Mouse (Mus musculus): ENCODE measurements around the gene Pakap. TPM values are rescaled to one million over a fixed set of nuclear protein-coding genes. Genes with fewer than 3 reads are reported as not detected.

Gene Pakap
- polyA plus RNA-seq, 1 experiment from 2014 or later = 18.7 TPM

GRCm38 (mm10) chr4:57895902-57896301, 327.9 kb downstream of the Pakap start:
- WGBS = 50% methylated on average over 6 of the region's 6 CpGs
- no peak overlapping the region for H3K27ac ChIP-seq (ENCODE audit: low read depth, low read length)

GRCm38 (mm10) chr4:57896631-57897030, 328.7 kb downstream of the Pakap start:
- H3K36me3 ChIP-seq (ENCODE audit: control insufficient read depth, insufficient read depth, low read length) = no peaks in the 10 kb centered on the region
- H3K4me2 ChIP-seq (replicated peaks; ENCODE audit: low read depth, low read length) = no peak overlapping the region
- no peak overlapping the region for H3K9ac ChIP-seq (ENCODE audit: low read depth, low read length)
- H3K4me1 ChIP-seq (ENCODE audit: control insufficient read depth, insufficient read depth, low read length) = 0 out of 2 replicates have a peak, but pooled peaks cover 3% of the 10 kb centered on the region
- no peak overlapping the region for H3K27ac ChIP-seq (ENCODE audit: low read depth, low read length)
- WGBS = 66% methylated on average over 3 of the region's 3 CpGs
- ATAC-seq (ENCODE audit: low FRiP score, low TSS enrichment) = no peak
- H3K4me3 ChIP-seq (ENCODE audit: low read length) = no peak overlapping the region
- H3K9me3 ChIP-seq (ENCODE audit: control insufficient read depth, low read length) = no peaks in the 10 kb centered on the region
- H3K27me3 ChIP-seq (ENCODE audit: control insufficient read depth, insufficient read depth, low read length) = no peaks in the 10 kb centered on the region

More at GRCm38 (mm10) chr4:57895902-57896301, 327.9 kb downstream of the Pakap start:
- no peaks in the 10 kb centered on the region for H3K27me3 ChIP-seq (ENCODE audit: control insufficient read depth, insufficient read depth, low read length)
- H3K36me3 ChIP-seq (ENCODE audit: control insufficient read depth, insufficient read depth, low read length) = no peaks in the 10 kb centered on the region
- 0 out of 2 replicates have a peak, but pooled peaks cover 3% of the 10 kb centered on the region for H3K4me1 ChIP-seq (ENCODE audit: control insufficient read depth, insufficient read depth, low read length)
- ATAC-seq (ENCODE audit: low FRiP score, low TSS enrichment) = no peak
- no peaks in the 10 kb centered on the region for H3K9me3 ChIP-seq (ENCODE audit: control insufficient read depth, low read length)
- no peak overlapping the region for H3K4me2 ChIP-seq (replicated peaks; ENCODE audit: low read depth, low read length)
- H3K4me3 ChIP-seq (ENCODE audit: low read length) = no peak overlapping the region
- no peak overlapping the region for H3K9ac ChIP-seq (ENCODE audit: low read depth, low read length)

GRCm38 (mm10) chr4:57901210-57901609, 333.2 kb downstream of the Pakap start:
- Histone ChIP-seq H3K36me3 (ENCODE audit: control insufficient read depth, insufficient read depth, low read length) (no peaks in the 10 kb centered on the region), H3K4me1 (ENCODE audit: control insufficient read depth, insufficient read depth, low read length) (no peaks in the 10 kb centered on the region), H3K4me3 (ENCODE audit: low read length) (no peak overlapping the region), H3K27ac (ENCODE audit: low read depth, low read length) (no peak overlapping the region), H3K9ac (ENCODE audit: low read depth, low read length) (no peak overlapping the region), H3K4me2 (replicated peaks; ENCODE audit: low read depth, low read length) (no peak overlapping the region), H3K27me3 (ENCODE audit: control insufficient read depth, insufficient read depth, low read length) (no peaks in the 10 kb centered on the region), H3K9me3 (ENCODE audit: control insufficient read depth, low read length) (no peaks in the 10 kb centered on the region)
- WGBS = 9% methylated on average over 4 of the region's 4 CpGs
- no peak; the same call in 1 of the 2 replicates for ATAC-seq (ENCODE audit: low FRiP score, low TSS enrichment)

GRCm38 (mm10) chr4:57902619-57903018, 334.6 kb downstream of the Pakap start:
- Histone ChIP-seq H3K4me1 (ENCODE audit: control insufficient read depth, insufficient read depth, low read length) (no peaks in the 10 kb centered on the region), H3K4me2 (replicated peaks; ENCODE audit: low read depth, low read length) (no peak overlapping the region), H3K9me3 (ENCODE audit: control insufficient read depth, low read length) (no peaks in the 10 kb centered on the region)

GRCm38 (mm10) chr4:57904211-57904610, 336.2 kb downstream of the Pakap start:
- no peak overlapping the region for H3K9ac ChIP-seq (ENCODE audit: low read depth, low read length)
- H3K9me3 ChIP-seq (ENCODE audit: control insufficient read depth, low read length) = no peaks in the 10 kb centered on the region
- H3K4me3 ChIP-seq (ENCODE audit: low read length) = no peak overlapping the region
- no peak overlapping the region for H3K27ac ChIP-seq (ENCODE audit: low read depth, low read length)
- H3K27me3 ChIP-seq (ENCODE audit: control insufficient read depth, insufficient read depth, low read length) = no peaks in the 10 kb centered on the region
- 11% methylated on average over 5 of the region's 5 CpGs for WGBS
- peak; percentile 56 for ATAC-seq (ENCODE audit: low FRiP score, low TSS enrichment)
- no peaks in the 10 kb centered on the region for H3K4me1 ChIP-seq (ENCODE audit: control insufficient read depth, insufficient read depth, low read length)
- H3K4me2 ChIP-seq (replicated peaks; ENCODE audit: low read depth, low read length) = no peak overlapping the region
- no peaks in the 10 kb centered on the region for H3K36me3 ChIP-seq (ENCODE audit: control insufficient read depth, insufficient read depth, low read length)

More at GRCm38 (mm10) chr4:57902619-57903018, 334.6 kb downstream of the Pakap start:
- 82% methylated on average over 5 of the region's 5 CpGs for WGBS
- Histone ChIP-seq H3K4me3 (ENCODE audit: low read length) (no peak overlapping the region), H3K27ac (ENCODE audit: low read depth, low read length) (no peak overlapping the region), H3K36me3 (ENCODE audit: control insufficient read depth, insufficient read depth, low read length) (no peaks in the 10 kb centered on the region), H3K9ac (ENCODE audit: low read depth, low read length) (no peak overlapping the region), H3K27me3 (ENCODE audit: control insufficient read depth, insufficient read depth, low read length) (no peaks in the 10 kb centered on the region)
- no peak for ATAC-seq (ENCODE audit: low FRiP score, low TSS enrichment)

- peak; percentile 58 for ATAC-seq (ENCODE audit: low FRiP score, low TSS enrichment)
- H3K4me1 ChIP-seq (ENCODE audit: control insufficient read depth, insufficient read depth, low read length) = no peaks in the 10 kb centered on the region
- H3K9ac ChIP-seq (ENCODE audit: low read depth, low read length) = no peak overlapping the region
- H3K36me3 ChIP-seq (ENCODE audit: control insufficient read depth, insufficient read depth, low read length) = no peaks in the 10 kb centered on the region
- H3K27me3 ChIP-seq (ENCODE audit: control insufficient read depth, insufficient read depth, low read length) = no peaks in the 10 kb centered on the region
- WGBS = 35% methylated on average over 9 of the region's 9 CpGs
- no peaks in the 10 kb centered on the region for H3K9me3 ChIP-seq (ENCODE audit: control insufficient read depth, low read length)
- H3K27ac ChIP-seq (ENCODE audit: low read depth, low read length) = no peak overlapping the region
- no peak overlapping the region for H3K4me2 ChIP-seq (replicated peaks; ENCODE audit: low read depth, low read length)
- H3K4me3 ChIP-seq (ENCODE audit: low read length) = no peak overlapping the region
Observed at GRCm38 (mm10) chr4:57904638-57905037, 336.7 kb downstream of the Pakap start.

GRCm38 (mm10) chr4:57906708-57907107, 338.7 kb downstream of the Pakap start:
- no peak for ATAC-seq (ENCODE audit: low FRiP score, low TSS enrichment)
- 55% methylated on average over 2 of the region's 2 CpGs for WGBS

GRCm38 (mm10) chr4:57908860-57909259, 340.9 kb downstream of the Pakap start:
- Histone ChIP-seq H3K9ac (ENCODE audit: low read depth, low read length) (no peak overlapping the region), H3K36me3 (ENCODE audit: control insufficient read depth, insufficient read depth, low read length) (no peaks in the 10 kb centered on the region), H3K9me3 (ENCODE audit: control insufficient read depth, low read length) (no peaks in the 10 kb centered on the region), H3K4me2 (replicated peaks; ENCODE audit: low read depth, low read length) (no peak overlapping the region), H3K27ac (ENCODE audit: low read depth, low read length) (no peak overlapping the region), H3K27me3 (ENCODE audit: control insufficient read depth, insufficient read depth, low read length) (no peaks in the 10 kb centered on the region), H3K4me3 (ENCODE audit: low read length) (no peak overlapping the region), H3K4me1 (ENCODE audit: control insufficient read depth, insufficient read depth, low read length) (no peaks in the 10 kb centered on the region)
- WGBS = 67% methylated on average over 6 of the region's 6 CpGs
- no peak for ATAC-seq (ENCODE audit: low FRiP score, low TSS enrichment)

More at GRCm38 (mm10) chr4:57906708-57907107, 338.7 kb downstream of the Pakap start:
- Histone ChIP-seq H3K4me2 (replicated peaks; ENCODE audit: low read depth, low read length) (no peak overlapping the region), H3K27me3 (ENCODE audit: control insufficient read depth, insufficient read depth, low read length) (no peaks in the 10 kb centered on the region), H3K4me3 (ENCODE audit: low read length) (no peak overlapping the region), H3K27ac (ENCODE audit: low read depth, low read length) (no peak overlapping the region), H3K9ac (ENCODE audit: low read depth, low read length) (no peak overlapping the region), H3K4me1 (ENCODE audit: control insufficient read depth, insufficient read depth, low read length) (no peaks in the 10 kb centered on the region), H3K9me3 (ENCODE audit: control insufficient read depth, low read length) (no peaks in the 10 kb centered on the region), H3K36me3 (ENCODE audit: control insufficient read depth, insufficient read depth, low read length) (no peaks in the 10 kb centered on the region)

GRCm38 (mm10) chr4:57913021-57913420, 345.0 kb downstream of the Pakap start:
- peaks cover 4% of the 10 kb centered on the region; the same call in 1 of the 2 replicates for H3K4me1 ChIP-seq (ENCODE audit: control insufficient read depth, insufficient read depth, low read length)
- no peak overlapping the region for H3K9ac ChIP-seq (ENCODE audit: low read depth, low read length)
- no peak for ATAC-seq (ENCODE audit: low FRiP score, low TSS enrichment)
- H3K4me3 ChIP-seq (ENCODE audit: low read length) = no peak overlapping the region
- H3K27ac ChIP-seq (ENCODE audit: low read depth, low read length) = no peak overlapping the region
- H3K36me3 ChIP-seq (ENCODE audit: control insufficient read depth, insufficient read depth, low read length) = no peaks in the 10 kb centered on the region
- no peaks in the 10 kb centered on the region for H3K9me3 ChIP-seq (ENCODE audit: control insufficient read depth, low read length)
- no peak overlapping the region for H3K4me2 ChIP-seq (replicated peaks; ENCODE audit: low read depth, low read length)
- H3K27me3 ChIP-seq (ENCODE audit: control insufficient read depth, insufficient read depth, low read length) = no peaks in the 10 kb centered on the region

Measured in kidney, embryonic 14.5 days (tissue).